Mouse (Mus musculus): ENCODE measurements at regions not wholly inside any gene's neighbourhood (a gene's known extent, or its start where the extent isn't known, plus 50 kb on each side); places are given as distances from the start of the nearest gene placed in this dataset.

GRCm38 (mm10) chr5:39806643-39807042 lies 51.4 kb upstream of the Hs3st1 start:
- Histone ChIP-seq H3K36me3 (no peaks in the 10 kb centered on the region), H3K27ac (no peak overlapping the region), H3K9me3 (0 out of 2 replicates have a peak, but pooled peaks cover 5% of the 10 kb centered on the region), H3K27me3 (ENCODE audit: insufficient read depth, poor library complexity, severe bottlenecking) (no peaks in the 10 kb centered on the region), H3K4me1 (replicated peaks) (no peaks in the 10 kb centered on the region), H3K4me3 (no peak overlapping the region)
- WGBS = 84% methylated on average over 4 of the region's 4 CpGs
- DNase-seq (ENCODE audit: low spot score) = no peak

Data from hindbrain, embryonic 10.5 days (tissue).